Mouse (Mus musculus): Measurements from ENCODE around the gene Arhgap24. TPM values are rescaled to one million over a fixed set of nuclear protein-coding genes. Genes with fewer than 3 reads are reported as not detected.

Gene Arhgap24
- total RNA-seq, 2 experiments from 2014 or later, result 5.9 to 6.1 TPM

- no peak for DNase-seq (ENCODE audit: extremely low spot score in 1 of 2, low spot score in 2 of 2)
- H3K27ac ChIP-seq, result no peak overlapping the region
These were observed 254.9 kb downstream of the Arhgap24 start for GRCm38 (mm10) chr5:102736131-102736530.

GRCm38 (mm10) chr5:102742554-102743255 lies 261.5 kb downstream of the Arhgap24 start:
- intact Hi-C loops (cut with DNase I), result no loop called here
- no peak overlapping the region for H3K27ac ChIP-seq
- no peak overlapping the region for H3K4me3 ChIP-seq
- no peak for DNase-seq (ENCODE audit: extremely low spot score in 1 of 2, low spot score in 2 of 2)
- TF ChIP-seq CTCF (IDR thresholded peaks at IDR 0.05), result no peak

More at GRCm38 (mm10) chr5:102736131-102736530, 254.9 kb downstream of the Arhgap24 start:
- intact Hi-C loops (cut with DNase I), result no loop called here
- no peak for TF ChIP-seq CTCF (IDR thresholded peaks at IDR 0.05)
- H3K4me3 ChIP-seq, result no peak overlapping the region

- intact Hi-C loops (cut with DNase I), result no loop called here
- Histone ChIP-seq H3K27ac (no peak overlapping the region), H3K4me3 (no peak overlapping the region)
- DNase-seq (ENCODE audit: extremely low spot score in 1 of 2, low spot score in 2 of 2), result no peak
- TF ChIP-seq CTCF (IDR thresholded peaks at IDR 0.05), result no peak
These were observed 262.2 kb downstream of the Arhgap24 start for GRCm38 (mm10) chr5:102743436-102743835.

- no peak overlapping the region for H3K4me3 ChIP-seq
- TF ChIP-seq CTCF (IDR thresholded peaks at IDR 0.05), result no peak
- no peak for DNase-seq (ENCODE audit: extremely low spot score in 1 of 2, low spot score in 2 of 2)
- intact Hi-C loops (cut with DNase I), result no loop called here
- no peak overlapping the region for H3K27ac ChIP-seq
These were observed 262.9 kb downstream of the Arhgap24 start for GRCm38 (mm10) chr5:102744051-102744450.

GRCm38 (mm10) chr5:102748146-102748545 lies 267.0 kb downstream of the Arhgap24 start:
- Histone ChIP-seq H3K4me3 (no peak overlapping the region), H3K27ac (no peak overlapping the region)
- intact Hi-C loops (cut with DNase I), result no loop called here
- no peak for TF ChIP-seq CTCF (IDR thresholded peaks at IDR 0.05)
- DNase-seq (ENCODE audit: extremely low spot score in 1 of 2, low spot score in 2 of 2), result no peak

- no peak for DNase-seq (ENCODE audit: extremely low spot score in 1 of 2, low spot score in 2 of 2)
- TF ChIP-seq CTCF (IDR thresholded peaks at IDR 0.05), result no peak
- Histone ChIP-seq H3K27ac (no peak overlapping the region), H3K4me3 (no peak overlapping the region)
- intact Hi-C loops (cut with DNase I), result no loop called here
These were observed 267.8 kb downstream of the Arhgap24 start for GRCm38 (mm10) chr5:102749020-102749419.

GRCm38 (mm10) chr5:102750674-102751073 lies 269.5 kb downstream of the Arhgap24 start:
- Histone ChIP-seq H3K4me3 (0 out of 2 replicates have a peak overlapping the region, but pooled peaks have one; percentile 8), H3K27ac (no peak overlapping the region)
- DNase-seq (ENCODE audit: extremely low spot score in 1 of 2, low spot score in 2 of 2), result no peak
- TF ChIP-seq CTCF (IDR thresholded peaks at IDR 0.05), result no peak
- intact Hi-C loops (cut with DNase I), result no loop called here

GRCm38 (mm10) chr5:102751661-102752307 lies 270.6 kb downstream of the Arhgap24 start:
- no peak for DNase-seq (ENCODE audit: extremely low spot score in 1 of 2, low spot score in 2 of 2)
- intact Hi-C loops (cut with DNase I), result no loop called here
- TF ChIP-seq CTCF (IDR thresholded peaks at IDR 0.05), result no peak
- Histone ChIP-seq H3K27ac (no peak overlapping the region), H3K4me3 (no peak overlapping the region)

- Histone ChIP-seq H3K4me3 (no peak overlapping the region), H3K27ac (no peak overlapping the region)
- no peak for TF ChIP-seq CTCF (IDR thresholded peaks at IDR 0.05)
- no peak for DNase-seq (ENCODE audit: extremely low spot score in 1 of 2, low spot score in 2 of 2)
- intact Hi-C loops (cut with DNase I), result no loop called here
These were observed 271.1 kb downstream of the Arhgap24 start for GRCm38 (mm10) chr5:102752308-102752663.

- intact Hi-C loops (cut with DNase I), result no loop called here
- no peak overlapping the region for H3K4me3 ChIP-seq
- H3K27ac ChIP-seq, result no peak overlapping the region
- no peak for TF ChIP-seq CTCF (IDR thresholded peaks at IDR 0.05)
- no peak for DNase-seq (ENCODE audit: extremely low spot score in 1 of 2, low spot score in 2 of 2)
These were observed 275.8 kb downstream of the Arhgap24 start for GRCm38 (mm10) chr5:102757040-102757439.

- no peak overlapping the region for H3K27ac ChIP-seq
- intact Hi-C loops (cut with DNase I), result no loop called here
- no peak for TF ChIP-seq CTCF (IDR thresholded peaks at IDR 0.05)
- no peak for DNase-seq (ENCODE audit: extremely low spot score in 1 of 2, low spot score in 2 of 2)
- no peak overlapping the region for H3K4me3 ChIP-seq
These were observed 284.5 kb downstream of the Arhgap24 start for GRCm38 (mm10) chr5:102765694-102766093.

- peak; percentile 64 for TF ChIP-seq CTCF (IDR thresholded peaks at IDR 0.05)
- intact Hi-C loops (cut with DNase I), result no loop called here
- DNase-seq (ENCODE audit: extremely low spot score in 1 of 2, low spot score in 2 of 2), result no peak
- Histone ChIP-seq H3K4me3 (no peak overlapping the region), H3K27ac (no peak overlapping the region)
These were observed 285.3 kb downstream of the Arhgap24 start for GRCm38 (mm10) chr5:102766311-102767057.
